Mouse (Mus musculus) MEL (cell line): ENCODE measurements around the gene Atg9b. TPM values are rescaled to one million over a fixed set of nuclear protein-coding genes. Genes with fewer than 3 reads are reported as not detected.
A peak's percentile ranks its signal among the peaks of the same experiment; 100 is the strongest.

Experiments
- DNase-seq: peaks from one replicate; pipeline ENCODE4 v3.0.0; 2011; ENCODE audit warnings: low read depth, low spot score
- H3K27ac ChIP-seq: 2 replicates; pipeline ENCODE4 v1.5.1; 2012; ENCODE audit warnings: low read depth, mild to moderate bottlenecking, control low read depth, low read length, moderate library complexity; ENCODE audit not compliant: control insufficient read depth
- H3K27me3 ChIP-seq, 2 experiments: fragments of 150-350 bp in 1 of 2; sonication (generic) in 1 of 2; 2 replicates each; pipeline ENCODE4 v1.6.1; 2012; ENCODE audit warnings: low read length in 2 of 2, mild to moderate bottlenecking in 2 of 2, improper control_type of control experiment in 1 of 2, moderate library complexity in 1 of 2; ENCODE audit not compliant: insufficient read depth in 2 of 2, control insufficient read depth in 1 of 2
- H3K36me3 ChIP-seq, 2 experiments: 2 replicates each; pipeline ENCODE4 v1.6.1; 2012 to 2014; ENCODE audit warnings: low read length in 2 of 2, improper control_type of control experiment in 1 of 2, inconsistent platforms in 1 of 2, mild to moderate bottlenecking in 1 of 2; ENCODE audit not compliant: insufficient read depth in 2 of 2, control insufficient read depth in 1 of 2
- H3K4me1 ChIP-seq, 2 experiments: fragments of 150-350 bp in 1 of 2; sonication (generic) in 1 of 2; 2 replicates each; pipeline ENCODE4 v1.6.1; 2012; ENCODE audit warnings: low read length in 2 of 2, improper control_type of control experiment in 1 of 2, mild to moderate bottlenecking in 1 of 2; ENCODE audit not compliant: insufficient read depth in 2 of 2, control insufficient read depth in 1 of 2
- H3K4me3 ChIP-seq, 2 experiments: fragments of 150-350 bp in 1 of 2; sonication (generic) in 1 of 2; 2 replicates each; pipeline ENCODE4 v1.5.1; 2012; ENCODE audit warnings: low read depth in 2 of 2, low read length in 2 of 2, mild to moderate bottlenecking in 2 of 2, moderate library complexity in 2 of 2, control low read depth in 1 of 2, improper control_type of control experiment in 1 of 2; ENCODE audit not compliant: control insufficient read depth in 1 of 2, insufficient read depth in 1 of 2
- H3K79me2 ChIP-seq: 2 replicates; pipeline ENCODE4 v1.6.1; 2012; ENCODE audit warnings: mild to moderate bottlenecking, low read length, moderate library complexity; ENCODE audit not compliant: control insufficient read depth, poor library complexity, insufficient read depth
- H3K9ac ChIP-seq: 2 replicates; pipeline ENCODE4 v1.6.1; 2012; ENCODE audit warnings: low read depth, mild to moderate bottlenecking, control low read depth, low read length, moderate library complexity; ENCODE audit not compliant: control insufficient read depth, poor library complexity, severe bottlenecking
- H3K9me3 ChIP-seq: fragments of 150-350 bp; sonication (generic); replicated peaks from 2 replicates; pipeline ENCODE4 v1.6.1; 2012; ENCODE audit warnings: mild to moderate bottlenecking, low read length, improper control_type of control experiment, moderate library complexity; ENCODE audit not compliant: insufficient read depth
- BHLHE40 ChIP-seq: IDR thresholded peaks from 2 replicates; pipeline ENCODE4 v1.6.1; 2012; ENCODE audit warnings: low read depth, mild to moderate bottlenecking, inconsistent platforms, low read length, improper control_type of control experiment, borderline replicate concordance
- CHD1 ChIP-seq: IDR thresholded peaks from 2 replicates; pipeline ENCODE4 v1.6.1; 2012; ENCODE audit warnings: low read depth, mild to moderate bottlenecking, inconsistent platforms, low read length, improper control_type of control experiment
- CHD2 ChIP-seq: IDR thresholded peaks from 2 replicates; pipeline ENCODE4 v1.6.1; 2011; ENCODE audit warnings: low read length, improper control_type of control experiment
- CTCF ChIP-seq, 3 experiments: IDR thresholded peaks in 2 of 3; conservative IDR thresholded peaks in 1 of 3; 2 replicates each; pipeline ENCODE4 v1.5.1; 2011 to 2012; ENCODE audit warnings: low read length in 3 of 3, low read depth in 2 of 3, mild to moderate bottlenecking in 2 of 3, improper control_type of control experiment in 1 of 3, inconsistent platforms in 1 of 3, mixed read lengths in 1 of 3, moderate library complexity in 1 of 3; ENCODE audit not compliant: control insufficient read depth in 1 of 3, insufficient read depth in 1 of 3, poor library complexity in 1 of 3, severe bottlenecking in 1 of 3
- E2F4 ChIP-seq: IDR thresholded peaks from 2 replicates; pipeline ENCODE4 v1.6.1; 2011; ENCODE audit warnings: low read depth, low read length, improper control_type of control experiment, borderline replicate concordance
- ELF1 ChIP-seq: IDR thresholded peaks from 2 replicates; pipeline ENCODE4 v1.6.1; 2014; ENCODE audit warnings: low read depth, mild to moderate bottlenecking, inconsistent platforms, low read length, improper control_type of control experiment, moderate library complexity
- EP300 ChIP-seq, 2 experiments: IDR thresholded peaks; 2 replicates each; pipeline ENCODE4 v1.6.1; 2011; ENCODE audit warnings: improper control_type of control experiment in 2 of 2, low read length in 2 of 2, low read depth in 1 of 2, mild to moderate bottlenecking in 1 of 2
- ETS1 ChIP-seq: IDR thresholded peaks from 2 replicates; pipeline ENCODE4 v1.6.1; 2012; ENCODE audit warnings: low read depth, mild to moderate bottlenecking, inconsistent platforms, low read length, improper control_type of control experiment, moderate library complexity
- GABPA ChIP-seq: IDR thresholded peaks from 2 replicates; pipeline ENCODE4 v1.6.1; 2012; ENCODE audit warnings: low read depth, mild to moderate bottlenecking, inconsistent platforms, low read length, improper control_type of control experiment, moderate library complexity
- GATA1 ChIP-seq: IDR thresholded peaks from 2 replicates; pipeline ENCODE4 v1.6.1; 2011; ENCODE audit warnings: low read depth, low read length, improper control_type of control experiment
- HCFC1 ChIP-seq: IDR thresholded peaks from 2 replicates; pipeline ENCODE4 v1.6.1; 2012; ENCODE audit warnings: low read depth, mild to moderate bottlenecking, inconsistent platforms, low read length, improper control_type of control experiment, moderate library complexity
- JUND ChIP-seq: IDR thresholded peaks from 2 replicates; pipeline ENCODE4 v1.6.1; 2011; ENCODE audit warnings: low read depth, mild to moderate bottlenecking, improper control_type of control experiment, low read length
- KAT2A ChIP-seq: conservative IDR thresholded peaks from 2 replicates; pipeline ENCODE4 v1.6.1; 2012; ENCODE audit warnings: low read depth, low read length, improper control_type of control experiment, inconsistent platforms
- MAFK ChIP-seq: IDR thresholded peaks from 2 replicates; pipeline ENCODE4 v1.6.1; 2011; ENCODE audit warnings: low read depth, mild to moderate bottlenecking, low read length, improper control_type of control experiment, borderline replicate concordance
- MAX ChIP-seq: IDR thresholded peaks from 2 replicates; pipeline ENCODE4 v1.6.1; 2011; ENCODE audit warnings: low read length, improper control_type of control experiment
- MAZ ChIP-seq: IDR thresholded peaks from 2 replicates; pipeline ENCODE4 v1.6.1; 2012; ENCODE audit warnings: low read depth, mild to moderate bottlenecking, inconsistent platforms, low read length, improper control_type of control experiment
- MEF2A ChIP-seq: IDR thresholded peaks from 2 replicates; pipeline ENCODE4 v1.6.1; 2014; ENCODE audit warnings: low read depth, mild to moderate bottlenecking, inconsistent platforms, low read length, improper control_type of control experiment; ENCODE audit not compliant: poor library complexity, insufficient replicate concordance, severe bottlenecking; ENCODE audit errors: extremely low read depth
- MYB ChIP-seq: IDR thresholded peaks from 2 replicates; pipeline ENCODE4 v1.6.1; 2011; ENCODE audit warnings: mild to moderate bottlenecking, low read depth, low read length, improper control_type of control experiment
- MYC ChIP-seq: IDR thresholded peaks from 2 replicates; pipeline ENCODE4 v1.6.1; 2011; ENCODE audit warnings: low read depth, mild to moderate bottlenecking, low read length, improper control_type of control experiment, moderate library complexity
- NELFE ChIP-seq: IDR thresholded peaks from 2 replicates; pipeline ENCODE4 v1.6.1; 2011; ENCODE audit warnings: low read depth, low read length, improper control_type of control experiment
- NRF1 ChIP-seq: IDR thresholded peaks from 2 replicates; pipeline ENCODE4 v1.6.1; 2014; ENCODE audit warnings: low read depth, mild to moderate bottlenecking, inconsistent platforms, low read length, improper control_type of control experiment, moderate library complexity; ENCODE audit not compliant: poor library complexity, insufficient read depth, severe bottlenecking
- POLR2A ChIP-seq, 2 experiments: IDR thresholded peaks; 2 replicates each; pipeline ENCODE4 v1.6.1; 2011 to 2012; ENCODE audit warnings: low read length in 2 of 2, mild to moderate bottlenecking in 2 of 2, control low read depth in 1 of 2, improper control_type of control experiment in 1 of 2, low read depth in 1 of 2, moderate library complexity in 1 of 2; ENCODE audit not compliant: control insufficient read depth in 1 of 2, insufficient read depth in 1 of 2, poor library complexity in 1 of 2
- POLR2AphosphoS2 ChIP-seq: IDR thresholded peaks from 2 replicates; pipeline ENCODE4 v1.6.1; 2011; ENCODE audit warnings: low read length, improper control_type of control experiment
- POLR2AphosphoS5 ChIP-seq: IDR thresholded peaks from 2 replicates; pipeline ENCODE4 v1.6.1; 2012; ENCODE audit warnings: low read depth, borderline replicate concordance, mild to moderate bottlenecking, inconsistent platforms, low read length, moderate library complexity, mixed read lengths
- RAD21 ChIP-seq: IDR thresholded peaks from 2 replicates; pipeline ENCODE4 v1.6.1; 2011; ENCODE audit warnings: mild to moderate bottlenecking, low read depth, low read length, improper control_type of control experiment
- SIN3A ChIP-seq: IDR thresholded peaks from 2 replicates; pipeline ENCODE4 v1.6.1; 2012; ENCODE audit warnings: low read length, improper control_type of control experiment, inconsistent platforms
- SMC3 ChIP-seq: IDR thresholded peaks from 2 replicates; pipeline ENCODE4 v1.6.1; 2011; ENCODE audit warnings: low read depth, low read length, improper control_type of control experiment
- TAL1 ChIP-seq: IDR thresholded peaks from 2 replicates; pipeline ENCODE4 v1.6.1; 2012; ENCODE audit warnings: mild to moderate bottlenecking, inconsistent platforms, low read length, moderate library complexity, mixed read lengths
- TBP ChIP-seq: IDR thresholded peaks from 2 replicates; pipeline ENCODE4 v1.8.0; 2011; ENCODE audit warnings: low read depth, low read length, improper control_type of control experiment
- TCF12 ChIP-seq: IDR thresholded peaks from 2 replicates; pipeline ENCODE4 v1.6.1; 2014; ENCODE audit warnings: low read depth, mild to moderate bottlenecking, inconsistent platforms, low read length, improper control_type of control experiment, moderate library complexity
- UBTF ChIP-seq: IDR thresholded peaks from 2 replicates; pipeline ENCODE4 v1.6.1; 2012; ENCODE audit warnings: low read depth, mild to moderate bottlenecking, inconsistent platforms, low read length, improper control_type of control experiment, moderate library complexity, borderline replicate concordance; ENCODE audit not compliant: insufficient read depth
- USF1 ChIP-seq: IDR thresholded peaks from 2 replicates; pipeline ENCODE4 v1.6.1; 2014; ENCODE audit warnings: low read depth, mild to moderate bottlenecking, inconsistent platforms, low read length, improper control_type of control experiment, moderate library complexity
- USF2 ChIP-seq, 2 experiments: IDR thresholded peaks; 2 replicates each; pipeline ENCODE4 v1.6.1; 2011 to 2012; ENCODE audit warnings: improper control_type of control experiment in 2 of 2, low read length in 2 of 2, borderline replicate concordance in 1 of 2, inconsistent platforms in 1 of 2, low read depth in 1 of 2, mild to moderate bottlenecking in 1 of 2; ENCODE audit not compliant: insufficient read depth in 1 of 2
- ZC3H11A ChIP-seq: IDR thresholded peaks from 2 replicates; pipeline ENCODE4 v1.6.1; 2012; ENCODE audit warnings: low read depth, mild to moderate bottlenecking, inconsistent platforms, low read length, improper control_type of control experiment
- ZKSCAN1 ChIP-seq: IDR thresholded peaks from 2 replicates; pipeline ENCODE4 v1.6.1; 2012; ENCODE audit warnings: low read depth, mild to moderate bottlenecking, inconsistent platforms, low read length, improper control_type of control experiment, moderate library complexity
- ZMIZ1 ChIP-seq: IDR thresholded peaks from 2 replicates; pipeline ENCODE4 v1.6.1; 2012; ENCODE audit warnings: low read depth, mild to moderate bottlenecking, inconsistent platforms, low read length, improper control_type of control experiment, moderate library complexity
- ZNF384 ChIP-seq: IDR thresholded peaks from 2 replicates; pipeline ENCODE4 v1.6.1; 2012; ENCODE audit warnings: low read depth, mild to moderate bottlenecking, inconsistent platforms, low read length, improper control_type of control experiment
- polyA plus RNA-seq, 2 experiments: library from polyadenylated mRNA; stranded (reverse) in 1 of 2; unstranded in 1 of 2; fragments of >175 nt in 1 of 2; fragments of >200 nt in 1 of 2; gene quantifications; 2 replicates each; pipeline versions ENCODE4 v1.2.1 to v1.2.4; 2012; ENCODE audit warnings: low replicate concordance in 2 of 2, low read depth in 1 of 2; ENCODE audit not compliant: insufficient read length in 2 of 2, insufficient read depth in 1 of 2, missing spikeins in 1 of 2
- total RNA-seq: library from RNA; depleted of rRNA; stranded (reverse); fragments of 300-350 nt; gene quantifications from 2 replicates; pipeline ENCODE4 v1.2.3, GENCODE M21; 2012

Atg9b gene
- total and polyA plus RNA-seq, 3 experiments = 41.2 to 41.5 TPM; not detected in 1

- Histone ChIP-seq H3K27ac (peak overlapping the region; percentile 77), H3K4me1 (peaks cover 24 to 63% of the 10 kb centered on the region in 2 experiments), H3K27me3 (no peaks in the 10 kb centered on the region), H3K9me3 (no peaks in the 10 kb centered on the region), H3K79me2 (no peaks in the 10 kb centered on the region; the same call in 1 of the 2 replicates), H3K4me3 (no peak overlapping the region), H3K9ac (peak overlapping the region; percentile 34), H3K36me3 (peaks cover 0 to 43% of the 10 kb centered on the region in 2 experiments; a peak in 2 of 4 replicates)
- peak; percentile 76 for DNase-seq
- peak; percentile 55; the same call in 1 of the 2 replicates for TF ChIP-seq TCF12
- TF ChIP-seq CHD1 = no peak
- no peak for TF ChIP-seq CTCF (IDR thresholded peaks at IDR 0.05 in 2 of 3, conservative IDR thresholded peaks at IDR 0.05 in 1 of 3; ENCODE audit: control insufficient read depth in 1 of 3, insufficient read depth in 1 of 3, low read depth in 2 of 3, low read length in 3 of 3, poor library complexity in 1 of 3, severe bottlenecking in 1 of 3)
- TF ChIP-seq NRF1 = no peak
- no peak for TF ChIP-seq KAT2A
- 0 out of 2 replicates have a peak, but pooled peaks have one; percentile 38 for TF ChIP-seq NELFE
- TF ChIP-seq POLR2A (IDR thresholded peaks at IDR 0.05; ENCODE audit: control insufficient read depth in 1 of 2, insufficient read depth in 1 of 2, low read depth in 1 of 2, low read length in 2 of 2, poor library complexity in 1 of 2) = peak in 1 of 2 experiments; percentile 50; a peak in 2 of 4 replicates
- no peak for TF ChIP-seq ZKSCAN1
- TF ChIP-seq USF1 = no peak
- TF ChIP-seq ZMIZ1 = no peak
- peak; percentile 43; the same call in 1 of the 2 replicates for TF ChIP-seq TAL1
- TF ChIP-seq E2F4 = no peak
- TF ChIP-seq GABPA = no peak
- TF ChIP-seq TBP = peak; percentile 60
- no peak for TF ChIP-seq MAFK
- no peak for TF ChIP-seq MAX
- TF ChIP-seq ZC3H11A = no peak
- peak; percentile 78 to 82; a peak in 3 of 4 replicates for TF ChIP-seq EP300 (IDR thresholded peaks at IDR 0.05; ENCODE audit: low read depth in 1 of 2, low read length in 2 of 2)
- TF ChIP-seq BHLHE40 = no peak
- TF ChIP-seq UBTF = no peak
- peak; percentile 53; the same call in 1 of the 2 replicates for TF ChIP-seq ETS1
- peak; percentile 83 for TF ChIP-seq GATA1
- TF ChIP-seq POLR2AphosphoS2 = no peak
- TF ChIP-seq ZNF384 = no peak
- no peak for TF ChIP-seq ELF1
- TF ChIP-seq MYC = peak; percentile 43; the same call in 1 of the 2 replicates
- TF ChIP-seq POLR2AphosphoS5 = no peak
- peak; percentile 55; the same call in 1 of the 2 replicates for TF ChIP-seq SIN3A
- TF ChIP-seq HCFC1 = no peak; the same call in 1 of the 2 replicates
- no peak for TF ChIP-seq MAZ
- no peak for TF ChIP-seq RAD21
- no peak for TF ChIP-seq JUND
- TF ChIP-seq SMC3 = no peak
- no peak for TF ChIP-seq USF2 (IDR thresholded peaks at IDR 0.05; ENCODE audit: borderline replicate concordance in 1 of 2, insufficient read depth in 1 of 2, low read depth in 1 of 2, low read length in 2 of 2)
- 0 out of 2 replicates have a peak, but pooled peaks have one; percentile 21 for TF ChIP-seq MYB
- TF ChIP-seq CHD2 = no peak
- no peak for TF ChIP-seq MEF2A
Observed at GRCm38 (mm10) chr5:24378700-24379099, 13.2 kb downstream of the Atg9b start.
